Mouse (Mus musculus): ENCODE results near the gene Fras1.

Fras1 gene

GRCm38 (mm10) chr5:96793953-96794635, 420.3 kb downstream of the Fras1 start:
- DNase-seq = peak in 1 of 2 experiments; percentile 48

- peak; percentile 47 to 85 for DNase-seq
These were observed 422.0 kb downstream of the Fras1 start for GRCm38 (mm10) chr5:96795752-96796151.

- DNase-seq = no peak
These were observed 423.7 kb downstream of the Fras1 start for GRCm38 (mm10) chr5:96797465-96797864.

- DNase-seq = peak in 1 of 2 experiments; percentile 31
These were observed 425.4 kb downstream of the Fras1 start for GRCm38 (mm10) chr5:96799165-96799564.

- DNase-seq = peak in 1 of 2 experiments; percentile 32
These were observed 426.2 kb downstream of the Fras1 start for GRCm38 (mm10) chr5:96799969-96800368.

- peak; percentile 46 to 59 for DNase-seq
These were observed 428.4 kb downstream of the Fras1 start for GRCm38 (mm10) chr5:96802185-96802584.

- peak in 1 of 2 experiments; percentile 47 for DNase-seq
These were observed 429.3 kb downstream of the Fras1 start for GRCm38 (mm10) chr5:96803091-96803490.

- peak; percentile 43 to 82 for DNase-seq
These were observed 430.5 kb downstream of the Fras1 start for GRCm38 (mm10) chr5:96804304-96804703.

- no peak for DNase-seq
These were observed 431.1 kb downstream of the Fras1 start for GRCm38 (mm10) chr5:96804813-96805212.

GRCm38 (mm10) chr5:96810620-96811019, 436.9 kb downstream of the Fras1 start:
- DNase-seq = no peak

GRCm38 (mm10) chr5:96824769-96825327, 451.1 kb downstream of the Fras1 start:
- DNase-seq = no peak

- no peak for DNase-seq
These were observed 453.4 kb downstream of the Fras1 start for GRCm38 (mm10) chr5:96827176-96827575.
